Mouse (Mus musculus): ENCODE measurements at regions not wholly inside any gene's neighbourhood (a gene's known extent, or its start where the extent isn't known, plus 50 kb on each side); places are given as distances from the start of the nearest gene placed in this dataset.
"Not testable (repeated sequence)": the region's sequence is repeated elsewhere in the genome, so short reads cannot be mapped to it uniquely, and the experiment has no call there.

GRCm38 (mm10) chr1:157755015-157755649 is 248.6 kb downstream of the Sec16b start:
- no peak for DNase-seq (ENCODE audit: low read depth, low spot score)

GRCm38 (mm10) chr1:157756977-157757376 is 250.4 kb downstream of the Sec16b start:
- peak; percentile 51 for DNase-seq (ENCODE audit: low read depth, low spot score)

- DNase-seq (ENCODE audit: low read depth, low spot score) = no peak
Observed at GRCm38 (mm10) chr1:157758337-157758736, 251.8 kb downstream of the Sec16b start.

- peak; percentile 39 for DNase-seq (ENCODE audit: low read depth, low spot score)
Observed at GRCm38 (mm10) chr1:157768201-157768600, 261.7 kb downstream of the Sec16b start.

GRCm38 (mm10) chr1:157797711-157798110 is 291.2 kb downstream of the Sec16b start:
- no peak for DNase-seq (ENCODE audit: low read depth, low spot score)

GRCm38 (mm10) chr1:157798561-157799553 is 292.3 kb downstream of the Sec16b start:
- no peak for DNase-seq (ENCODE audit: low read depth, low spot score)

DNA sequence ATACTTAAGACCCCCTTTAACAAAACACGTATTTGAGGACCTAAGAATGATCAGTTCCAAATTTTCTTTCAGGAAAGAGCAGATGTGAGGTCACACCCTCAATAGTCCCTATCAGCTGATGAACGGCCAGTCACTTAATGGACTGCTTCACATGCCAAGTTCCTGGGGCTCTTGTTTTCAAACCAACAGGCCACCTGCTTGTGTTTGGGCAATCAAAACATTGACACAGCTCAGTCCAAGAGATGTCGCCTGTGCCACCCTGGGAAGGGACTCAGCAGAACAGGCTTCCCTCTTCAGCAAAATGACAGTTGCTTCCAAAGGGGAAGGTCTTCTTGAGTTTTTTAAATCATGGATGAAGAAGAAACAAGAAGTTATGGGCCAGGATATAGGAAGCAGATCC is 294.6 kb downstream of the Sec16b start:
- no peak for DNase-seq (ENCODE audit: low read depth, low spot score)

GRCm38 (mm10) chr1:157804229-157804628 is 297.7 kb downstream of the Sec16b start:
- DNase-seq (ENCODE audit: low read depth, low spot score) = no peak

DNA sequence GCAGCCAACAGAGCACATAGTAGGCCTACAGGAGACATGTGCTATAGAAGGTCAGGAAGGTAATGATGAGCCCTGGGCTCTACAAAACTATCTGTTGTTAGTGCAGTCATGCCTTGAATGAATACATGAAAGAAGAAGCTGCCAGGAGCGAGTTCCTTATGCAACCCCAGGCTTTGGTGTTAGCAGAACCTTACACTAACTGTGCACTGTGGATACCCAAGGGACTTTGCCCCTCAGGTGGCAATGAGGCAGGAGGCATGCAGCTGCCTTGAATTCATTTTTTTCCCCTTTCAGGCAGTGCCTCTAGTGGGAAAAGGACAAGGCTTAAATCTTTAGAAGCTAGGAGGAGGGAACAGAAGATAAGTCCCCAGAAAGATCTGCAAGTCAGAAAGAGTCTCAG is 299.8 kb downstream of the Sec16b start:
- no peak for DNase-seq (ENCODE audit: low read depth, low spot score)

DNA sequence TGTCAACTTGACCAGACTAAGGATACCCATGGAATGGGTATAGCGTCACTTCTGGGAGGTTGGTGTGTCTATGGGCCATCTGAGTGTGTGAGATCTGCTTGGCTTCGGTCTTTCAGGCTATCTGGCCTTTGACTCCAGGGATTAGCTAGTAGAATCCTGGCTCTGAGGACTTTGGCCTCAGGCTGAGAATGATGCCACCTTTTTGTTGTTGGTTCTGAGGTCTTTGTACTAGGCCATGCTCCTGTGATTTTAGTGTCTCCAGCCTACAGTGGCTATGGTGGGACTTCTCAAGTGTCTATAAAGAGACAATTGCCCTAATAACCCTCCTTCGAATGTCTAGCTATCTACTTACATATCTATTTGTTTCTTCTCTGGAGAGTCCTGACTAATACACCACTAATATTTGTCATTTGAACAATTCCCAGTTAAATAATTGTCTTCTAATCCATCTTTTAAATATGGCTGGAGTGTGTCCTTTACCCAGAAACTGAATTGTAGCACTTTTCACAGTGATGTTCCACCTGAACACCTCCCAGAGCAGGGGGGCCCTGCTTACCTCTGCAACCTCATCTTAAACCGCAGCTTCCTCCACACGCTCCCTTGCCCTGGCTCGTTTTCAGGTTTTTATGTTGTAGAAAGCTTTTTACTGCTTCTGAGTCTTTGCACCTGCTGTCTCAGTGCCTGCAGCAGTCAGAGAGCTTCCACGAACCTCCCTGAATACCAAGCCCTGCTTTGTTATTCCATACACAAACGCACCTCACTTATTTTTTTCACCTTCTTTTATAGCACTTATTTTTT is 303.3 kb downstream of the Sec16b start:
- no peak for DNase-seq (ENCODE audit: low read depth, low spot score)

DNA sequence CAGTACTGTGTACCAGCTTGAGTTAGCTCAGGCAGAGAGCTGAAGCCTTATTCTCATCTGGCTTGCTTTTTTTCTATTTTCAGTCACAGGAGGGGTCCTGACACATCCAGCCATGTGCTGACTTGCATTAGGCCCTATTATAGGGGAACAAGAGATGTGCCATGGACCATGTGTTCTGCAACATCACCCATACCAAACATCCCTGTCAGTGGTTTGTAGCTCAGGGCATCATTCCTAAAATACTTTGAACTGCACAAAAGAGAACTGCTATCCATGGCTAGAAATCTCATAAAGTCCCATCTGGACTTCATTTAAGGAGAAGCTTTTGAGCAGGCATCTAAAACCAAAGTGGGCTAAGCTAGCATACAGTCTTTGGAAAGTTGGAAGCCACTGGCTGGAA is 304.1 kb downstream of the Sec16b start:
- peak; percentile 19 for DNase-seq (ENCODE audit: low read depth, low spot score)

DNA sequence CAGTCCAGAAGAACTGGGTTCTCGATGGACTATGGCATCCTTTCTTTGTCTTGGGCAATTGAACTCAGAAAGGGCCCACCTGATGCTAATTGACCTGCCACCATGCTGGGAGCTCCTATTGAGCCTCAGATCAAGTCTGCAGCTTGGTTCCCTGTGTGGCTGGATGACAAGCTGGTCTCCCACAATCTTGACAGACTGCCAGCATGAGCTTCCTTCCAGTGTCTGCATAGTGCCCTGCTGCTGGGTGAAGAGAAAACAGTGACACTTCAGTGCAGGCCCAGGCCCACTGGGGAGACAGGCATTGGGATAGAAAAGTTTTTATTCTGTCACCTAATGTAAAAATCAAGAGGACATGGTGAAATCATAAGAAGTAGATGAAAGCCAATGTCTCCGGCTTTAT is 321.4 kb downstream of the Sec16b start:
- DNase-seq (ENCODE audit: low read depth, low spot score) = no peak

- no peak for DNase-seq (ENCODE audit: low read depth, low spot score)
Observed at GRCm38 (mm10) chr1:157831511-157831910, 325.0 kb downstream of the Sec16b start.

DNA sequence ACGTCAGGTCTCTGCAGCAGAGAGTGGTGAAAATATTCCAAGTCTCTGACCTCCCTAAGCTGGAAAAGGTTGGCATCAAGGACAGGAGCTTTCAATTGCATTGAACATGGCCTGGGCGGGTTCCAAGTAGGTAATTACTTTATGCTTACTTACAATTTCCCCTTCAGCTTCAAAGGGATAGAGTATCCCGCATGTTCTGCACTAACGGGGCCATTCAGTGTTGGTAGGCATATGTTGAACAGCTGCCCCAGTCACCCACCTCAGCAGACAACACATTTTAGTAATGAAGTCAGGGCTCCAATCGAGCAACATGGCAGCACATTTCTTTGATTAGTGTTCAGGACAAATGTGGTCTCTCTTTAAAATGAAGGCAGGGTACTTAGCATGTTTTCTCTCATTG is 366.2 kb downstream of the Sec16b start:
- peak; percentile 45 for DNase-seq (ENCODE audit: low read depth, low spot score)

DNA sequence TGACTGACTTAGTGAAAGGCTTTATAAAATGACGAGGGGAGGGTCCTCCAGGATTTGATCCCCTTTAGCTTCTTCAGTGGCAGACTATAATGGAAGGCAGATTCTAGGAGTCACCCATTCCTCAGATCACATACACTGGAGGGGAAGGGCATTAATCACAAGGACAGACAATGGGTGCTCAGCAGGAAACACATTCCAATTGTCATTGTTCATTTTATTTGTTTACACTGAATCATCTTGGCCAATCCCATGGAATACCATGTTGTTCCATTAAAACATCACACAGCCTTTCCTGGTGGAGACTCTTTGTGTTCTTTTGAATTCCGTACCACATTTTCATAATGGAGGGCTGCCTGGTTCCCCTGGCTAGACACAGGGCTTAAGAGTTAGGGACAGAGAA is 368.5 kb downstream of the Sec16b start:
- no peak for DNase-seq (ENCODE audit: low read depth, low spot score)

DNA sequence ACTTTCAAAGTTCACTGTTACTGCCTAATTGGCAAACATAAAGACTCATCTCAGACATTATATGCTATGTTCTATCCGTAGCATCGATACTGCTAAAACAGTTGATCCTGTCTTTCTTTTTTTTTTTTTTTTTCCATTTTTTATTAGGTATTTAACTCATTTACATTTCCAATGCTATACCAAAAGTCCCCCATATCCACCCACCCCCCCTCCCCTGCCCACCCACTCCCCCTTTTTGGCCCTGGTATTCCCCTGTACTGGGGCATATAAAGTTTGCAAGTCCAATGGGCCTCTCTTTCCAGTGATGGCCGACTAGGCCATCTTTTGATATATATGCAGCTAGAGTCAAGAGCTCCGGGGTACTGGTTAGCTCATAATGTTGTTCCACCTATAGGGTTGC is 370.6 kb downstream of the Sec16b start:
- not testable (repeated sequence) for DNase-seq (ENCODE audit: low read depth, low spot score)

- peak; percentile 26 for DNase-seq (ENCODE audit: low read depth, low spot score)
Observed at GRCm38 (mm10) chr1:157887146-157887545, 380.6 kb downstream of the Sec16b start.

- no peak for DNase-seq (ENCODE audit: low read depth, low spot score)
Observed at GRCm38 (mm10) chr1:157888573-157888972, 382.0 kb downstream of the Sec16b start.

DNA sequence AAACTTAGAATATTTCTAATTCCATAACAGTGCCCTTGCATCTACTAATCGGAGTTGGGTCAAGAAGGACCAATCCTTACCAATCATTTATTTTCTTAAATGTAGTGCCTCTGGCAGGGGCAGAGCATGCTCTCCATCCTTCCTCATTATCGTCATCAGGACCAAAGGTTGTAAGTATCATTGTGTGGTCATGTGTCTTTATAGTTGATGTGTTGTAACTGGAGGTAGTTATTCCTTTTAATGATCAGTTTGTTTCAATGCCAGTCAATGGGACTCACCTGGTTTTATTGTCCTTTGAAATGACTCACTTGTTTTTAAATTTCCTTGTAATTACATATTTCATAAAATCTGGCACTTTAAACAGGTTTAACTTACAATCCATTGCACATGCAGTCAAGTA is 399.6 kb downstream of the Sec16b start:
- no peak for DNase-seq (ENCODE audit: low read depth, low spot score)

DNA sequence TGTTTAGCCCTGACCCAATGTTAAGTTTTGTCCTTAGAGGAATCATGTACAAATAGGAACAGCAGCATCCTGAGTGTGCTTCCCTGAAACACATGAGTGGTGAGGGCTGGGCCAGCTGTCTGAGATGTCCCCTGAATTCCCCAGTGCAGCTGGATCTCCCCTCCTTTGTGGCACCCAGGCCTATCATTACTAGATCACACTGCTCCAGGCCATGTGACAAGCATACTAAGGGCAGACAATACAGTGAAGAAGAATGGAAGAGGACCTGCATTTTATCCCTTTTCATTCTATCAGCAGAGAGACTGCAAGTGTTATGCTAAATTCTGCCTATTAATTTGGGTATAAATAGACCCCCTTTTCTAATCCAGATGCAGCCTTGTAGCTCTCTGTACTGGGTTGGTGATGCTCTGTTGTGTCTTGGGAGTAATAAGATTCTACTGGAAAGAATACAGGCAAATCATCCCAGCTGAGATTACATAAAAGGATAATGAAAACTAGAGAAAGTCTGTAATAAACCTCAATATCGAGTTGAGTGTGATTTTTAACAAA is 418.3 kb downstream of the Brinp2 start:
- DNase-seq (ENCODE audit: low read depth, low spot score) = no peak

GRCm38 (mm10) chr1:157939516-157939915 is 416.6 kb downstream of the Brinp2 start:
- no peak for DNase-seq (ENCODE audit: low read depth, low spot score)

GRCm38 (mm10) chr1:157940331-157940758 is 415.8 kb downstream of the Brinp2 start:
- no peak for DNase-seq (ENCODE audit: low read depth, low spot score)

All from forelimb bud, embryonic 11.5 days (tissue).